Mouse (Mus musculus) embryo, embryonic 10.5 days (tissue): ENCODE data around the gene Serinc4.

Source experiments
- DNase-seq: peaks from one replicate; pipeline ENCODE4 v3.0.0-alpha.2; 2015; ENCODE audit warnings: low spot score

Gene Serinc4

DNA sequence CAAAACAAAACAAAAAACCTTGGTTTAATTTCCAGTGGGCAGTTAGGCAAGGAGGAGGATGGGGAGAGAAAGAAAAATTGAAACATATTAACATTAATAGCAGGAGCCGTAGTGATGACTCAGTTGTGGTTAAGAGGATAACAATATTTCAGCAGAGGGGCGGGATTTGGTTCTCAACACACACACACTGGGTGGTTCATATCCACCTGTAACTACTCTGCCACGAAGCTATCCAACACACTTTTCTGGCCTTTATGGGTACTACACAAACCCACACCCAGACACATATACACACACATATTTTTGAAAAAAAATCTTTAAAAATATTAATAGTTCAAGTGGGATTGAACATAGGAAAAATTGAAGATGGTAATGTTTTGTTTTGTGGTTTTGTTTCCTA, 9.6 kb downstream of the Serinc4 start:
- DNase-seq = no peak

DNA sequence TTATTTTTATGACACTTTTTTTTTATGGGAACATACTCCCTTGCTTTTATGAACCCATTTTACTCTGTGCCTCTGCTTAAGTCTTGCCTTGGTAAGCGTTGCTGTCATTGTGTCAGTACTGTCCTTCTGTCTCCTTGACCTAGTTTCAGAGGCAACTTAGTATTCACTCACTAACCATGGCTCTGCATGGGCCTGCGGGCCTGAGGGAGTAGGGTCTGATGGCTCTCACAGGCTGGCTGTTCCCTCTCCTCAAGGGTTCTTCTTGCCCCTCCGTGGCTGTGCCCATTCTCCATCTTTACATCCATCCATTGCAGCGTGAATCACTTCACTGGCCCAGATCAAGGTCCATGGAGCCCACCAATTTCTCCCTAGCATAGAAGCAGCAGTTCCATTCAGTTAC, 10.1 kb downstream of the Serinc4 start:
- no peak for DNase-seq

DNA sequence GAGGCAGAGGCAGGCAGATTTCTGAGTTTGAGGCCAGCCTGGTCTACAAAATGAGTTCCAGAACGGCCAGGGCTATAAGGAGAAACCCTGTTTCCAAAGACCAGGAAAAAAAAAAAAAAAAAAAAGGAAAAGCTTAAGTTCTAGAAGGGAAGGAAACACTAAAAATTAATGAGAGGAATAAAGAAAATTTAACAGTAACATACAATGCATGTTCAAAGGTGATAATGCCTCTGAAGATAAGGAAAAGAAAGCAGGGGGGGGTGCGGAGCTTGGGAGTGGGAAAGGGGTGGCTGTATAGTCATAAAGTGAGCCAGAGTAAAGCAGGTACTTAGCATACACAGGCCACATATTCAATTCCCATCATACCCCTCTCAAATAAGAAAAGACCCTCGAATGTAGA, 11.5 kb downstream of the Serinc4 start:
- no peak for DNase-seq

DNA sequence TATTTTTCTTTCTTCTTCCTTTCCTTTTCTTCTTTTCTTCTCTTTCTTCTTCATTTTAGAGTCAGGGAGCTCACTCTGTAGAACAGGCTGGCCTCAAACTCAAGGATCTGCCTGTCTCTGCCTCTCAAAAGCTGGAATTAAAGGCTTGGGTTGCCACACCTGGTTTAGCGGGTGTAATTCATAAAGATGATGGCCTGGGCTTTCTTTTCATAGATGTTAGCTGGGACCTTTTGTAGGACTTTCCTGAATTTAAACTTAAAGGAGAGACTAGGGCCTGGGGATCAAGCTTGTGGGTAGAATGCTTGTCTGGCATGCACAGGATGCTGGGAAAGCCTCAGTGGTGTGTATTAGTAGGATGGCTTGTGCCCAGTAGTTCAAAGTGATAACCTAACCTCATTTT, 12.4 kb downstream of the Serinc4 start, which contains the start of gene Ell3:
Gene Ell3, minus strand, starts transcription at position 101 of the 400 bp plus-strand sequence.
- no peak for DNase-seq

DNA sequence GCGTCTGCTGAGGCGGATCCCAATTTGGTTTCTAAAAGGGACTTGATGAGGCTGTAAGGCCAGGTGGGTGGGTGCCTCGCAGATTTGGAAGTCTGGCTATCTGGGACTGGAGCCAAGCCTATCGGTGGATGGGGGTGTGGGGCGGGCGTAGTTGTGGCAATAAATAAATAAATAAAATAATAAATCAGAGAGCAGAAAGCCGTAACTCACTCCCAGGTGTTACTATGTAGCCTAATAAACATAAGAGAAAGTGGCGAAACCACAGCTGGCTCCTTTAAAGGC, 13.6 kb downstream of the Serinc4 start:
- no peak for DNase-seq

DNA sequence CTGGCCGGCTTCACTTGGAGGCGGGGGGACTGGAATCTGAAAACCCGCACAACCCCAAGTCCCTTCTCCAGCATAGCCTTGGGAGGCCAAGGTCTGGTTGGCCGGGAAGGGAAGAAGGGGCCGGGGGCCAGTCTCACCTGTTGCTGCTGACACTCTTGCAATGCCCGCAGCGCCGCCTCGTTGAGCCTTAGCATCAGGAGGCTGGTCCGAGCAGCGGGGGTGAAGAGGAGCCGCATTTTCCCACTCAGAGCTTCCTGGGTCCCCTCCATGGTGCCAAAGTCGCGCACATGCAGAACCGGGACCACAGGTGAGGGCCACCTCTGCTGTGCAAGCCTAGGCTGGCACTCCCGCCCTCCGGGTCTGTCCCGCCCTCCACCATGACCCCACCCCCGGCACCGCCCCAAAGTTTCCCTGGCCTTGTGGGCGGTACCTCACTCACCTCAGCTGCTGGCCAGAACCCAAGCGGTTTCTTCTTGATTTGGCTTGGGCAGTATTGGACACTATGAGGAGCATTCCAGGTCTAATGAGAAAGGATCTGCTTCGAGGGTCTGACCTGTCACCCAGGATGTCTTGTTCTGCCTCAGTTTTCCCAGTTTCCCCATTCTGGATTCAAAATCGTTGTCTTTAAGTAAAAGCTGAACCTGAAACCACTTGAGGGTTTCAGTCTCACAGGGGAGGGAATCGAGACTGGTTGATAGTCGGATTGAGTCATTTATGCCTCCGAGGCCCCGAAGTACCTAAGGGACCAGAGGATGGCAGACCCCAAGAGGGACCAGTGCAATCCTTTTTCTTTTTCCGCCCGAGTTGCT, 14.1 kb downstream of the Serinc4 start:
- peak; percentile 70 for DNase-seq

DNA sequence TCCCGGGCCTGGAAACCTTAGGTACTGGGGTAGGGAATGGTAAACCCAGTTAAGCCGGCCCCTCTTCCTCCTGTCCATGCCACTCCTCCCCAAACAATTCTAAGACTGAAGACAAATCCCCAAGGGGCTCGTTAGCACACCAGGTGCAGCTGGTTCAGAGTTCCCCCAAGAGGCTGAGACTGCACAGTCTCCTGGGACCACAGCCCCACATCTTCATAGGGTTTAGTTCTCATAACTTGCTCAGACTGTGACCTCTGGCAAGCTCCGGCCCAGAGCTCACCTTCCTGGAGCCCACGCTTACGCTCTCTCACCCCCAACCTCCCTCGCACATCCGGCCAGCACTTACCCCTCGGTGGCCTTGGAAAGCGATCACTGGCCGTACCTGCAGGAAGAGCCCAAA, 14.8 kb downstream of the Serinc4 start:
- no peak for DNase-seq

DNA sequence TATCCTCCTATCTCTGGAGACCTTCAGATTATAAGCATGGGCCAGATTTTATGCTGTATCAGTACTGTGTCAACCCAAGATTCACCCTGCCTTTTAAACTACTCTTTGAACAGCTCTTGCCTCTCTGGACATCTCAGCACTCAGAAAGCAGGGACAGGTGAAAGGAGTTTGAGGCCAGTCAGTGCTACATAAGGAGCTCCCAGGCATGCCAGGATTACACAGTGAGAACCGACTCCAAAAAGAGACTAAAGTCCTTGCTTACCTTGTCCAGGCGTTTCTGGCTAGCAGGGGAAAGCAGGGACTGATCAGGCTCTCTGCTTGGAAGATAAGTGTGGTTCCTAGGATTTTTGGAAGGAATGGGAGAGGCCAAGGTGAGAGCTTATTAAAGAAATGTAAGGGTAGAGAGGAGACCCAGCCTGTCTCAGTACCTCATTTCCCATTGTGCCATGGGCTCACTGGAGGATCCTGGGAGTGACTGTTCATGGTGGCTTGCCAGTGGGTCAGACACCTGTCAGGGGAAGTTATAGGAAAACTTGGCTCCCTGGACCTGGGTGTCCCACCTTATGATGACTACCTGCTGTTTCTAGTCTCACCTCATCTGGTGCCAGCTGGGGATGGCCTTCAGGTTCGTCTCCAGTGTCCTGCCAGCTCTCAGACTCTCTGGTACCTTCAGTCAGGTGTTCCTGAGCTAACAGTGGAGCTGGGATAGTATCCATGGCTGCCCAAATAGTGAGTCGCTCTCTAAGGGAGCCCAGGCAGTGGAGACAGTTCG, 15.6 kb downstream of the Serinc4 start:
- DNase-seq = no peak

DNA sequence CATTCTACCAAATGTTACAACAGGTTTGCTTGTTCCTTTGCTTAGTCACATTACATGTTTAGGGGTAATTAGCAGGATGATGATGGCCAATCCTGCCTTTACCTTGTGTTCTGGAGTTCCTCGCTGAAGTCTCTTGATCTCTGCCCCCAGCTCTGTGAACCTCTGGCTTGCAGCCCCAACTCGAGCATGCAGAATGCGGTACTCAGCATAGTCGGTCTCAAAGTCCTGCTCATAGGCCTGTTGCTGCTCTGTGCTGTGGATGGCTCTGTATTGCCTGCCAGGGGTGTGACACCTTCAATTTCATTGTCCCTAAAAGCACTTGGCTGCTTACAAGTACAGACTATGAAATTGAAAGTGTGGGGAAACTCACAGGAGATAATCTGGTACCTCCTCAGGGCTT, 16.8 kb downstream of the Serinc4 start:
- no peak for DNase-seq

DNA sequence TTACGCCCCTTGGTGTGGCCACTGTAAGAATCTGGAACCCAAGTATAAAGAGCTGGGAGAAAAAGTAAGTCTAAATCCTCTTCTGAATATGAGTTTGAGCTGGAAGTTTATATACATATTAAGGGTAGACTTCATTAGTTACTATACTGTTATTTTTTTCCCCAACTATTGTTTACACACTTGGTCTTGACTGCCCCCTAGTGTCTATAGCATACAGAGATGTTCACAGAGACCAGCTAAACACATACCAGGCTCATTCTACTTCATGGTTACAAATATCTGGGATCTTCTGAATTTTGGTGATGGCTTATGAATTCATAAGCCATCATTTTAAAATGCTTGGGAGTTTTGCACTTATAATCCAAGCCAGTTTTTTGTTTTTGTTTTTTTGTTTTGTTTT, 21.7 kb downstream of the Serinc4 start:
- DNase-seq = peak; percentile 58

DNA sequence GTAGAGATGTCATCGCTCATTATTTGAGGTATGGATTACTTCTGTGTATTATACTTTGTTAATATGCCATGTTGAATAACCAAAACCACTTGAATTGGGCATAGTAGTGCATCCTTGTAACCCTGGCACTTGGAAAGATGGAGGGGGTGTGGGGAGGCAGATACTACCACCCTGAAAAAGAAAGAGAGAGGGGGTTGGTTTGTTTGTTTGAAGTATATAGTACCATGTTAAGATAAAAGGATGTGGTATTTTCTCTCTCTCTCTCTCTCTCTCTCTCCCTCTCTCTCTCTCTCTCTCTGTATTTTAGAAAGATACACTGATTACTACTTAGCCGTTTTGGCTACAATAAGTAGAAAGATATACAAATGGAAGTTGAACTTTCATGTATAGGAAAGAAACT, 30.7 kb downstream of the Serinc4 start:
- DNase-seq = no peak

DNA sequence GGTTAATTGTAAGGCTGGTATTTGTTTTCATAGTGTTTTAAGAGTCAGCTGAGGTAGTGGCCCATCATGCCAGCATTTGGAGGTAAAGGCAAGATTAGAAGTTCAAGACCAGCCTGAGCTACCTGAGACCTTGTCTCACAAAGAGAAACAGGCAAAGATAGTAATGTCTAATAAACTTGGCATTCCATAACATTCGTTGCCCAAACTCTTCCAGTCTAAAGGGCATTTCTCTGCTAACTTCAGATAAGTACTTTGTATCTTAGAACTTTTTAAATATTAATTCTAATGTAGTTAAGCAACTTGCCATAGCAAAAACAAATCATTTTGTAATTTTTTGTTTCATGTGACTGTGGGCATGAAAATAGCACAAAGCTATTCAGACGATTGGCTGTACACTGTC, 33.4 kb downstream of the Serinc4 start:
- no peak for DNase-seq

DNA sequence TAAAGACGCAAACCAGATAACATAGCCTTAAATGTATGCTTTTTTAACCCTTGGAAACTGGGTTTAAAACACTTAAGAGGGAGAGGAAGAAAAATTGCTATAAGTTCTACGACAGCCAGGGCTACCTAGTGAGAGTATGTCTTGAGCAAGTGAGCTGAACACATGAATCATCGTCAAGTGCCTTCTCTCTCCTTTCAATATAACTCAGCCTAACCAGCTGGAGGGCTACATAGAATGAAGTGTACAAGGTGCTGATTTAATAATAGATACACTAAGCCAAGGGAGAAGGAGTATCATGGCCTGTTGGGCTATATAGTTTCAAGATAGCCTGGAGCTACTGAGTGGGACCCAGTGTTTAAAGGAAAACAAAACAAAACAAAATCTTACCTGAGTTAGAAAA, 38.1 kb downstream of the Serinc4 start:
- DNase-seq = no peak

DNA sequence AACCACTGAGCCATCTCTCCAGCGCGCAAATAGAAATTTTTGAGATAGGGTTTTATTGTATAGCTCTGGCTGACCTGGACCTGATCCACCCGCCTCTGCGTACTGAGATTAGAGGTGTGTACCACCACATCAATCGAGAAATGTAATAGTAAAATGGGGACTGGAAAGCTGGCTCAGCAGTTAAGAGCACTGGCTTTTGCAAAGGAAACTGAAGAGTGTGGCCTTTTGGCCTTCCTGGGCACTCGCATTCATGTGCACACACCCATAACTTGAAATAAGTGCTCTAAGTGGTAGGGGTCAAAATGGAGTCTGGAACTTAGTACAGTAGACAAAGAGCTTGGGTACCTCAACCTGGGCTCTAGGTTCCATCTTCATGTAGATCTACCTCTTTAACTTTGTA, 40.2 kb downstream of the Serinc4 start:
- no peak for DNase-seq

DNA sequence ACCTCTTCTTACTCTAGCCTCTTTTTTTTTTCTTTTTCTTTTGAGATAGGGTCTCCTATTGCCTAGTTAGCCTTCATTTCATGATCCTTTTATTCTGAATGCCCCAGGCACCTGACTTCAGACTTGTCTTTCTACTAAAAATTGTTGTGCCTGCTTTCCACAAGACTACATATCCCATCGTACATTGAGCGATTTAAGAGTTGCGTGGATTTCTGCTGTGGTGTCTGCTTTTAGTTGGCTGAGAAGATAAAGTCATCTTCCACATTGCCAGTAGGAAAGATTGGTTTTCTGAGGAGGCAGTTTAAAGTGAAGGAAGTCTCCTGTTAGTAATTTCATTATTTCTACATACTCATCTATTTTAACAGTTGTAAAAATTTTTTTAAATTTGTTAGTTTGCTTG, 41.0 kb downstream of the Serinc4 start:
- no peak for DNase-seq

DNA sequence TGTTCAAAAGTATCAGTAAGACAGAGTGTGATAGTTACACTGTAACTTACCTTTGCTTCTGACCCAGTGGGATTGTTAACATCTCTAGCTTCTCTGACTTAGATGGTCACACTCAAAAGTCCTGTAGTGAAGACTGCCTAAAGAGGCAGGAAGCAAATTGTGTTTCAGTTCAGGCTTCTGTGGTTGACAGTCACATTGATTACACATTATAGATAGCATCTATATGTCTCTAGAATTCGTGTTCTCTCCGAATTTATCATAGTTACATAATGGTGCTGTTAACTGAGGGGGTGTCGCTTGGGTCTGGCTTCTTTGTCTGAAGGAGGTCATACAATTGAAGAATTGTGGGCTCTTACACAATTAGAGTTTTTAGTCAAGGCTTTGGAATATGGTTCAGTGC, 41.5 kb downstream of the Serinc4 start:
- DNase-seq = no peak

DNA sequence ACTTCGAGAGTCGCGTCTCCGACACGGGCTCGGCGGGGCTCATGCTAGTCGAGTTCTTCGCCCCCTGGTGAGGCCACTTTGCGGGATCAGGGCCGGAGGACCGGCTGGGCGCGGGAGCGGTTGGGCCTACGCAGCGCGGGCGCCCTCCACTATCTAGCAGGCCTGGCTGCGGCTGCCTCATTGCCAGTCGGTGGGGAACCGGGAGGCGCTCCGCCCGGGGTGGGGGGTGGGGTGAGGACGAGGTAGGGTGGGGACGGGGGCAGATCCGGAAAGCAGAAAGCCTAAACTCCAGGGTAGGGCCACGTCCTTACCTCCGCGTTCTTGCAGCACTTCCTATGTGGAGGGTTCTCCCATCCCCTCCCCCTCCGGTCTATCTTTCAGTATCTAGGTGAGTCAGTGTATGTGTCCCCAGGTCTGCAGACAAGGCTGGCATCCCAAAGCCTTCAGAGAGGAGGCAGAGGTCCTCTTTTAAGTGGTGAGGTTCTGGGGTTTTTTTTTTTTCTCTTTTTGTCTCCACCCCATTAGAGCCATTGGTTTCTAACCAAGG, 42.4 kb downstream of the Serinc4 start:
- peak; percentile 64 for DNase-seq

DNA sequence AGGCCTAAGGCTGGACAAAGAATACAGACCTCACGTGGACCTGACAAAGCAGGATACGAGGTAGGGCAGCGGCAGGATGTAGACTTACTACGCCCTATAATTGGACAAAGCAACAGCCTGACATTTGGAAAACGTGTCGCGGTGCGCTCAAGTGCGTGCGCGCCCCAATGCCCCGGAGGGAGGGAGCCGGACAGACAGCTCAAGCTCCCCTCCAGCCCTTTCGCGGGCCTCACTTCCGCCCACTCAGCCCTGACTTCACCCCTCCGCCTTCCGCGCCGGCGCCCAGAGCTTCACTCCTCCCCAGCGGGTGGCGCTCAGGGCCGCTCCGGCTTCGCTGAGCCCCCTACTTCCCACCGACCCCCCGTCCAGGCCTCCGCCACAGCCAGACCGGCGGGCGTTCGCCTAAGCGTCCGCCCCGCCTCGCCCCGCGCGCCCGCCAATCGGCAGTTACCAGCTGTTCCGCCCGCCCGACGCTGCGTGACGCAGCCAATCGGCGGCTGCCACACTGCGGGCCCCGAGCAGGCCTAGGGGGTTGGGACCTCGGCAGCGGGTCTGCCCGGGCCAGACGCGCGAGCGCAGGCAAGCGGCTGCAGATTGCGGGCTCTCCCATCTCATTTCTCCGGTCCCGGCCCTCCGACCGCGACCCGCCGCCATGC, 43.1 kb downstream of the Serinc4 start, which contains the start of the genes Pdia3 and Catsper2:
Gene Pdia3, plus strand, starts transcription at position 389 of the 656 bp plus-strand sequence.
Gene Catsper2, minus strand, starts transcription at position 406 of the 656 bp plus-strand sequence.
- peak; percentile 97 for DNase-seq

DNA sequence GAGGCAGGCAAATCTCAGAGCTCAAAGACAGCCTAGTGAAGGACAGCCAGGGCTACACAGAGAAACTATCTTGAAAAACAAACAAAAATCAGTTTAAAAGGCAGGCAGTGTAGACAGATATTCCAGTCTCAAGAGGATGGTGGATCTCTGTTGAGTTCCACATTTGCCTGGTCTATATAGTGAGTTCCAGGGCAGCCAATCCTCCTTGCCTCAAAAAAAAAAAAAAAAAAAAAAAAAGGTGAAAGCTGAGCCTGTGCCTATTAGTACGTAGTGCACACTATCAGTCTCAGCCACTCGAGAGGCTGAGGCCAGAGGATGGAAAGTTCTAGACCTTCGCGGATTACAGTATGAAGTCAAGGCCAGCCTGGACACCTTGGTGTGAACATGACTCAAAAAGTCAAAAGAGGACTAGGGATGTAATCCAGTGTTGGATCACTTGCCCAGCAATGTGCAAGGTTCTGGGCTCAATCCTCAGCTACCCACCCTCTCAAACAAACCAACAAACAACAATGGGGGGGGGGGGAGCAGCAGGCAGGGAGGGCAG, 43.7 kb downstream of the Serinc4 start:
- DNase-seq = no peak

DNA sequence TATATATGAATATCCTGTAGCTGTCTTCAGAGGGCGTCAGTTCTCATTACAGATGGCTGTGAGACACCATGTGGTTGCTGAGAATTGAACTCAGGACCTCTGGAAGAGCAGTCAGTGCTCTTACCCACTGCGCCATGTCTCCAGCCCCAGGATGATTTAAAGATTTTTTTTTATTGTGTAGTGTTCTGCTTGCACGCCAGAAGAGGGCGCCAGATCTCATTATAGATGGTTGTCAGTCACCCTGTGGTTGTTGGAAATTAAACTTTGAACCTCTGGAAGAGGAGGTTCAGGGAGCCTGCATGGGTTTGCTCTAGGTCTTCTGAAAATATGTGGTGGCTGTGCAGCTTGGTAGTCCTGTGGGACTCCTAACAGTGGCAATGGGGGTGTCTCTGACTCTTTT, 48.4 kb downstream of the Serinc4 start:
- DNase-seq = peak; percentile 45

DNA sequence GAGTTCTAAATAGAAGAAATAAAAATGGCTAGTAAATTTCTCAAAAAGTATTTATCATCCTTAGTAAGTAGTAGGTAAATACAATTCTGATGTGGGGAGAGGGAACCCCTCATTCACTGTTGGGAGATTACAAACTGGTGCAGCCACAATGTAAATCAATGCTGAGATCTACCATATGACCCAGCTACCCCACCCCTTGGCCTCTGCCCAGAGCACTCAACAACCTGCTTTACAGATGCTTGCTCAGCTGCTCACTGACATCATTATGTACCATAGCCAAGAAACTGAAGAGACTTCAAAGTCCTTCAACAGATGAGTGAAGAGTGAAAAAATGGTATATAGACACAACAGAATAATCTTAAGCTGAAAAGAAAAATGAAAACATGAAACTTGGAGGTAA, 53.3 kb downstream of the Serinc4 start:
- no peak for DNase-seq

DNA sequence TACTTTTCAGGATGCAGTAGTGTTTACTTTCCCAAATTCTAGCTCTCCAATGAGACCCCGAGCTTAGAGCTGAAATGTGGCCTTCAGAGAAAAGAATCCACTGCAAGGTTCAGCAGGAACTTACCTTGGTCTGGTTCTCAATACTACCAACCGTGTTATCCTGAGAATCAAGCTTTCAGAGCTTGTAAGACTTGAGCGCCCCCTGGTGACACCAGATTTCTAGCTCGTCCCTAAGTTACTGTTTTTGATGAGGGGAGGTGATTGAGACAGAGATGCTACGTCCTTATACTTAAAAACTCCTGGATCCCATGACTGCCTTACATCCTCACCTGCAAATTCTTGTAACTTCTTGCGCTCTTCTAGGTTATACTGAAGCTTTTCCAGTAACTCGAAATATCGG, 60.0 kb downstream of the Serinc4 start:
- peak; percentile 95 for DNase-seq
